Mouse (Mus musculus) kidney, postnatal 36 days (tissue): ENCODE measurements at regions not wholly inside any gene's neighbourhood (a gene's known extent, or its start where the extent isn't known, plus 50 kb on each side); places are given as distances from the start of the nearest gene placed in this dataset.

Source experiments
- DNase-seq, 2 experiments: peaks; one replicate each; pipeline ENCODE4 v3.0.0; 2021 to 2022; ENCODE audit warnings: mixed read lengths in 2 of 2

GRCm38 (mm10) chr11:25538641-25539258, 671.8 kb downstream of the 5730522E02Rik start:
- no peak for DNase-seq

DNA sequence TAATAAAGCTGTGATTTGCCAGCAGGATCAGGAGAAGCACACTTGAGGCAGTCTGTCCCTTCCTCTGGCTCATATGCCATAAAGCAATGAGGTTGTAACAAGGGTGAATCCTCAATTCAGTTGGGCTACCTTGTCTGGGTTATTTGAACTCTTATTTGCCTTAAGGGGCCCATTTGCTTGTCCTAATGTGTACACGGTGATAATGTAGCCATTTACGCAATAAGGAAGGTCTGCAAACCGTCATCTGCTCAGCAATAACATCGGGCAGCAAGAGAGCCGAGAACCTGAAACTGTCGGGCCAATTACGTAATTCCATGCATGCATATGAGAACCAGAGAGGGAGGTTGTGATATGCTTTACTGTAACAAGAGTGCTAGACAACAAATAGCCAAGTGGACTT, 674.5 kb downstream of the 5730522E02Rik start:
- no peak for DNase-seq

DNA sequence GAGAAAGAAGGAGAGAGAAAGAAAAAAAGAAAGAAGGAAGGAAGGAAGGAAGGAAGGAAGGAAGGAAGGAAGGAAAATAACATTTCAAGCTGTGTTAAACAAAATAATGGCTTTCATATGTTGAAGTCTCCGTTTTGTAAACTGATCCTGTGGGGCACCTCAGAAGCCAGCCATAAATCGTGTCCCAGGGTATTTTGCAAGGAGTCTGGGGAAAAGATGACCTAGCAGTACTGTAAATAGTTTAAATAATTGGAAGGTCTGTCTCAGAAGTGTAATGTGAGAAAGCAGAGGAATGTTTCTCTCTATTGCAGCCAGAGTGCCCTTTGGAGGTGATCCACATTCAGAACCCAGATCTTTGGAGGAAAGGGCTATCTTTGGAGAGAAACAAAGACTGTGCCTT, 677.5 kb downstream of the 5730522E02Rik start:
- DNase-seq: no peak

- no peak for DNase-seq
Observed at GRCm38 (mm10) chr11:25531668-25532398, 678.7 kb downstream of the 5730522E02Rik start.

GRCm38 (mm10) chr11:25528056-25528455, 682.5 kb downstream of the 5730522E02Rik start:
- no peak for DNase-seq

DNA sequence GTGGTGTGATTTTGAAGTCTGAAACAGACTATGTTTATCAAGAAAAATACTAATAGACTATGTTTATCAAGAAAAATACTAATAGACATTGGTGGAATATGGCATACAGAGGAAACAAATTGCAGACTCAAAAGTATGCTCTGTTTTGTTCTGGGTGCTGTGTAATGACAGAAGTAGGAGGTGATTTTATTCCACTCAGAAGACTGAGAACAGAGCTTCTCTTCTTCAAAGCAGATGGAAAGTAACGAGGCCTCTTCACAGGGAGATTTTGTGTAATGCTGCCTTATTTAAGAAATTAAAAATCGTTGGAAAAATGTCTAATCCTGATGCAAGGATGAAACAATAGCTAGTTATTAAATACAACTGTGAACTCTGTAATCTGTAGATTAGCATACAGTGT, 691.7 kb downstream of the 5730522E02Rik start:
- no peak for DNase-seq

GRCm38 (mm10) chr11:25518131-25518530, 692.4 kb downstream of the 5730522E02Rik start:
- DNase-seq: no peak

GRCm38 (mm10) chr11:25505500-25505899, 705.1 kb downstream of the 5730522E02Rik start:
- DNase-seq: no peak

- DNase-seq: no peak
Observed at GRCm38 (mm10) chr11:25473682-25474365, 736.7 kb downstream of the 5730522E02Rik start.

DNA sequence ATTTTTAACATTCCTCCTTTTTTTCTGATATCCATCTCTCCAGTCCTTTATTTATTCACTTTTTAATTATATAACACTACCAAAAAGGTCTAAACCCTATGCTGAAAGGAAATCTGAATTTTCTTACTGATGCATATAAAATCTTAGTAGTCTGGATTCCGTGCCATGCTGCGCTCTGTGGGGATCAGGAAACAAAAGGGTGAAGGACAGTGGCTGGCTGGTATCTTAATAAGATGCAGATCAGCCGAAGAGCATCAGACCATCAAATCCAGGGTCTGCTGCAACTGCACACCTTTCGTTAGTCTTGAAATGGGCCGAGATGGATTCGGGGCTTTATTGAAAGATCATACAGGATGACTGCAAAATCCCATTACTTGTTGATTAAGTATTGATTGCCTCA, 740.7 kb downstream of the 5730522E02Rik start:
- DNase-seq: no peak

DNA sequence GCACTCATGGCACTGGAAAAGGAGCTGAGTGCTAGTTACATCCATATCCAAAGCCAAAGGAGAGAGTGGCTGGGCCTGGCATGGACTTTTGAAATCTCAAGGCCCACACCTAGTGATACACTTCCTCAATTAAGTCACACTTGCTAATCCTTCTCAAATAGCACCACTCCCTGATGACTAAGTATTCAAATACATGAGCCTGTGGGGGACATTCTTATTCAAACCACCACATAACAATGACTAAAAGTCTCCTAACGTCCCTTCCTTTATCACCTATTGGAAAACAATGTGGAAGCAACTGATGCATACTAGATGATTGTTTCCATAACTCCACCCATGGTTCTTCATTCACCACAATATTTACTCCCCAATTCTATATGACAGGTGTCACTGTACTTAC, 773.4 kb downstream of the 5730522E02Rik start:
- DNase-seq: no peak

GRCm38 (mm10) chr11:25435645-25436044, 774.9 kb downstream of the 5730522E02Rik start:
- DNase-seq: peak in 1 of 2 experiments; percentile 1

DNA sequence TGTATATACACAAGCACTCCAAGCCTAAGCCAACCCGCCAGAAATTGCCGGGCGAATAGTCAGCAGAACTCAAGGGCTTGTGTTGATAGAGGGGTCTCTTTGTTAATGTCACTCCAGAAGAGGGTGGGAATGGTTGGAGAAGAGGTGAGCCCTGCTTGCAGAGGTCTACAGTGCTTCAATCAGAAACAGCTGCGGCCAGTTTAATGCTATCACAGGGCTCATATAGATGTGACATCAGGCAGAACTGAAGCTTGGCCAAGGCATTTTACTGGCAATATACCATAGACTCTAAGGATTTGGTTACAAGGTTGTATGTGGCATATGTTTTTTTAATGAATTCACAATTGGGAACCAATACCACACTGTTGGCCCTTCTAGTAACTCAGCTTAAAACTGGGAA, 787.4 kb downstream of the 5730522E02Rik start:
- no peak for DNase-seq

DNA sequence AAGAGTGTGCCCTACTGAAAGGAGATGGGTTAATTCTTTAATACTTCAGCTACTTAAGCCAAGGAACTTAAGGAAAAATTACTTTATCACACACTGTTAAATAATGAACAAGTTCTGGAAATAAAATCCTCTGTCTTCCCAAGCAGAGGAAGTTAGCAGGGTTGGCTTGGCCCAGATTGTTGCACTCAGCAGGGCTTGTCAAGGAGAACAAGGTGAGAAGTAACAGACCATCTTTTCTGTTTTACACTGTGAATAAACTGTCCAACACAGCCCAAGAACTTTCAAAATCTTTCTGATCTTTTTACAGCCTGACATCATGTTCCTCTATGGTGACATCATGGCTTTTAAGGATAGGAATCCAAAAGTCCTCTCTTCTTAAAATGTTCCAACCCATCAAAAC, 789.1 kb downstream of the 5730522E02Rik start:
- DNase-seq: no peak

DNA sequence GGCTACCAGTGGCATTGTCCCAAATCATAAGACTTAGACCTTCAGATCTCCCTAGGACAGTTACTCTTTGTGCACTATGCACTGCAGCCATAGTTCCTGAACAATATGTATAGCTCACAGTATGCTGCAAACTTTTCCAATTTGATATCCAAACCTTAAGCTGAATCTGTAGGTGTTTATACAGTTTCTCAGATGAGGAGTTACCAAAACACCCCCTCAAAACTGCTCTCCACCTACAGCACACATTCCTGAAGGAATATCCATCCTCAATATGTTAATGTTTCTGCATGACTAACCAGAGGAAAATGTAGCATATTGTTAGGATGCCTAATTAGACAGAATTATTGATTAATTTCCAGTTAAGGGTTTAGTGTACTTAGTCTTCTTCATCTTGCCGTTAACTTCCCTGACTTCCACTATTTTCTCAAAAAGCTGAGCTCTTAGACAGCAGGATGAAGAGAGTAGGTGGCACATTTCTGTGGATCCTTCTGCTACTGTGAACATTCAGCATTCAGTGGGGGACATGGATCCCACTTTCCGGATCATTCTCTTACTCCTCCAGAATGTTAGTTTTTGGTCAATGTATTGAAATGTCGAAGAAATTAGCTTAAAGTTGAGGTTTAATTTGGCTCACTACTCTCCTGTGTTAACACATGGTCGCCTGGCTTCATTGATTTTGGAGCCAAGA, 800.0 kb downstream of the 5730522E02Rik start:
- DNase-seq: no peak

DNA sequence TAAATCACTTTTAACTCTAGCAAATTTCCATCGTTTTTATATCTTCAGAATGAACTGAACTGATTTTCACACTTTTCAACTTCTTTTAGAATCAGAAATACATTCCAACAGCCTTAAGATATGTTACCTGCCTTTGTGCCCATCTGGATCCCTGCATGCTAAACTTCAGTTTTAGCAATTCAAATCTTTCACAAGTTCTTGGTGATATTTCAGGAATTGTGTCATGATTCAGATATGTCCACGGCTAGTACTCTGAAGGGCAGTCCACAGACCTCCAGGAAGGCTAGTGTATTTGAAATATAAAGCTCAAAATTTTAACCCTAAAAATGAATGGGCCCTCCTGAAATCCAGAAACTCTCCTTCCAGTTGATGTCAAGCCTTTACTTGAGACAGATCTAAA, 818.9 kb downstream of the 5730522E02Rik start:
- no peak for DNase-seq

DNA sequence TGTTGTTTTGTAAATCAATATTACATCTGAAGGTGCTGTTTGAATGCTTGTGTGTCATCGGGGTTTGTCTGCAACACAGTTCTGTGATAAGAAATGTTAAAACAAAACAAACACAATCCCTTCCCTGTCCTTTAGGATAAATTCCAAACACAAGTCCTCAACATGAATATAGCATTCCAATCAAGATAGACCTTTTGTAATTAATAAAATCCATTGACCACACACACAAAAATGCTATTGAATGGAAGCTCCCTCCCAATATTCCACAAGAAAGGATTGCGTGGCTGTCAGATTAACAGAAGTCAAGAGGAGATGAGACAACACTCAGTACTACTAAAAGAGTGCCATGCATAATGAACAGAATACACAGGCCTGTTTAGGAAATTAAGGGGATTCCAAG, 843.5 kb downstream of the 5730522E02Rik start:
- no peak for DNase-seq

DNA sequence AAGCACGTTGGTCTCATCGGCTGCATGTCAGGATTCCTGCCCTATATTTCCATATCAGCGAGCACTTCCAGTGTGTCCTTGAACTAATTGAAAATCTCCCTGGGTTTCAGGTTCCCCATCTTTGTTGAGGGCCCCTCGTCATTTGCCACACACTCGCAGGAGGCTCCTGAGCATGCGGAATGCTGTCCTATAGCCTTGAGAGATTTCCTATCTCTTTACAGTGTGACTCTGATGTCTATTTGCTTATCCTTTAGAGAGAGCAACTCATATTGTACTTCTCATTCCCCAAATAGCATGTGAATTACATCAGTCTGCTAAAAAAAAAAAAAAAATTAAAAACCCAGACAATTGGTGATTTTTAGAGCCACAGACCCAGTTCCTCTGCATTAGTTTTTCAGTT, 845.1 kb downstream of the 5730522E02Rik start:
- DNase-seq: no peak

GRCm38 (mm10) chr11:25359723-25360122, 850.8 kb downstream of the 5730522E02Rik start:
- DNase-seq: no peak

DNA sequence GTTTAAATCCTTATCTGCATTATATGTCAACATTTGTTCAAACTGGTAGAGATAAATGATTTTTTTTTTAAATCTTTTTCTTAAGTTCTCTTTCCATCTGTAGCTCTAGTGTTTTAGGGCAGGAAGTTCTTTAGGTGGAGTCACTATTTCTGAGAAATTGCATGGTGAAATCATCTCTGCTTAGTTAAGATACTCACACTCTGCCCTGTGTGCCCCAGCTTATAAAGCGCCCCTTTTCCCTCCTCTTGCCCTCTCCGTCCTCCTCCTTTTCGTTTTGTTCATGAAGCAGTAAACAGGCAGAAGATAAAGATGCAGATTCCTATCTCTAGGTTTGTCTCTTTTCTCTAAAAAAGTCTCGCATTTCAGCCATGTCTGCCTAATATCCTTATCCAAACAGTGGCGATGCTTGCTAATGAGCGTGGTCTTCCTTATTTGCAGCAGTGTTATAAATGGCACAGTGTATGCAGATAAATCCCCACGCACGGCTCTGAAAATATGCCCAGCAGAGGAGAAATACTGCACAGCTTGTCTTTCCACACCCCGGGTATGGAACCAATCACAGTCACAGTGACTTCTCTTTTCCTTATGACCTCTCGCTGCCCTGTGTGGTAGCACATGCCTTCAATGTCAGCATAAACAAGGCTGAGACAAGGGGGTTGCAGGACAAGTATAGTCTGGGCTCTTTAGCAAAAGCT, 852.7 kb downstream of the 5730522E02Rik start:
- DNase-seq: no peak

- no peak for DNase-seq
Observed at GRCm38 (mm10) chr11:25356671-25357586, 853.6 kb downstream of the 5730522E02Rik start.

- DNase-seq: no peak
Observed at GRCm38 (mm10) chr11:25335667-25336066, 874.9 kb downstream of the 5730522E02Rik start.
